Mouse (Mus musculus) cerebellum, adult 2 months (tissue): ENCODE measurements around the gene Srsf7. TPM values are rescaled to one million over a fixed set of nuclear protein-coding genes. Genes with fewer than 3 reads are reported as not detected.

Experiments
- DNase-seq, 2 experiments: peaks; one replicate each; pipeline ENCODE4 v3.0.0; 2021
- H3K27ac ChIP-seq: fragments of 200-500 bp; 2 replicates; pipeline ENCODE4 v1.5.1; 2012; ENCODE audit warnings: low read length, control low read depth, inconsistent platforms; ENCODE audit not compliant: insufficient read depth
- H3K27me3 ChIP-seq: fragments of 200-500 bp; 2 replicates; pipeline ENCODE4 v1.6.1; 2012; ENCODE audit warnings: inconsistent platforms, mild to moderate bottlenecking, low read length, moderate library complexity; ENCODE audit not compliant: control insufficient read depth, insufficient read depth
- H3K4me1 ChIP-seq: fragments of 200-500 bp; 2 replicates; pipeline ENCODE4 v1.6.1; 2011; ENCODE audit warnings: low read length; ENCODE audit not compliant: control insufficient read depth, insufficient read depth
- H3K4me3 ChIP-seq: fragments of 200-500 bp; replicated peaks from 2 replicates; pipeline ENCODE3; 2011; ENCODE audit warnings: mild to moderate bottlenecking, low read depth, low read length, control low read depth; ENCODE audit not compliant: insufficient read depth
- CTCF ChIP-seq: fragments of 200-500 bp; IDR thresholded peaks from 2 replicates; pipeline ENCODE4 v1.5.1; 2011; ENCODE audit warnings: low read depth, mild to moderate bottlenecking, control low read depth, low read length, moderate library complexity, borderline replicate concordance; ENCODE audit not compliant: insufficient read depth
- WGBS: fragments of 180-500 bp; shearing (Covaris S2); methylation state at CpG from one replicate; pipeline ENCODE4 v1.1.7; 2018; 5-methylcytosine and 5-hydroxymethylcytosine counted together
- polyA plus RNA-seq: library from polyadenylated mRNA; depleted of rRNA; stranded (reverse); fragments of >200 nt; gene quantifications from 2 replicates; pipeline ENCODE4 v1.2.3, GENCODE M21; 2012; rRNA removed

Gene Srsf7
- polyA plus RNA-seq, 1 experiment, result 124 TPM

GRCm38 (mm10) chr17:80151353-80151752 is 55.8 kb downstream of the Srsf7 start:
- DNase-seq, result no peak
- H3K4me1 ChIP-seq, result peaks cover 6% of the 10 kb centered on the region
- H3K4me3 ChIP-seq, result no peak overlapping the region
- no peaks in the 10 kb centered on the region for H3K27me3 ChIP-seq
- 57% methylated on average over 5 of the region's 5 CpGs for WGBS
- H3K27ac ChIP-seq, result no peak overlapping the region
- no peak for TF ChIP-seq CTCF

Other genes starting within 250 kb of the Srsf7 start
- 49.2 and 52.7 TPM in 2 replicates for gene Hnrnpll, start 145.0 kb downstream of the Srsf7 start, polyA plus RNA-seq
- 3.4 and 4.3 TPM in 2 replicates for gene Galm, start 79.8 kb downstream of the Srsf7 start, polyA plus RNA-seq
- 0.05 and 0.13 TPM in 2 replicates for gene Ttc39d, start 153 bp upstream of the Srsf7 start, polyA plus RNA-seq
- 6.0 and 6.1 TPM in 2 replicates for gene Gemin6, start 17.1 kb upstream of the Srsf7 start, polyA plus RNA-seq
- gene Morn2, start 82.9 kb upstream of the Srsf7 start, polyA plus RNA-seq, result 30.1 and 34.1 TPM in 2 replicates
- 24.4 and 26.0 TPM in 2 replicates for gene Dhx57, start 83.2 kb upstream of the Srsf7 start, polyA plus RNA-seq
- 173 and 194 TPM in 2 replicates for gene Arhgef33, start 100.1 kb upstream of the Srsf7 start, polyA plus RNA-seq
- gene Gm10190, start 166.2 kb upstream of the Srsf7 start, polyA plus RNA-seq, result not detected in 2 replicates